Mouse (Mus musculus): ENCODE measurements around the gene Rbfox3.

GRCm38 (mm10) chr11:118523496-118524145, 387.8 kb downstream of the Rbfox3 start:
- TF ChIP-seq CTCF (IDR thresholded peaks at IDR 0.05; ENCODE audit: extremely low read depth, insufficient read depth, low read length): no peak
- TF ChIP-seq POLR2A (IDR thresholded peaks at IDR 0.05; ENCODE audit: extremely low read depth, insufficient read depth, low read length): no peak
